Mouse (Mus musculus) left cerebral cortex, postnatal 25 days (tissue): ENCODE measurements around the gene Igf2r. TPM values are rescaled to one million over a fixed set of nuclear protein-coding genes. Genes with fewer than 3 reads are reported as not detected.
A peak's percentile ranks its signal among the peaks of the same experiment; 100 is the strongest.

ENCODE experiments used
- DNase-seq, 2 experiments: peaks; one replicate each; pipeline ENCODE4 v3.0.0; 2022; ENCODE audit warnings: low spot score in 2 of 2, mixed read lengths in 1 of 2
- intact Hi-C: fragments of 180-260 bp; cut with DNase I; formaldehyde crosslinking; loops from one replicate; pipeline ENCODE4 v1.15.1; 2025
- total RNA-seq, 2 experiments: library from RNA; stranded (reverse); gene quantifications; 2 replicates each; pipeline ENCODE4 v1.2.3; 2021

The Igf2r gene
- total RNA-seq, 2 experiments from 2014 or later = 28.5 to 29.2 TPM

GRCm38 (mm10) chr17:12724767-12725744, 44.4 kb downstream of the Igf2r start:
- intact Hi-C loops = no loop called here
- DNase-seq = peak in 1 of 2 experiments; percentile 59

- DNase-seq = no peak
- intact Hi-C loops = no loop called here
Measured at GRCm38 (mm10) chr17:12723986-12724766, 45.3 kb downstream of the Igf2r start.

GRCm38 (mm10) chr17:12722622-12723021, 46.8 kb downstream of the Igf2r start:
- intact Hi-C loops = no loop called here
- no peak for DNase-seq

GRCm38 (mm10) chr17:12721118-12721886, 48.2 kb downstream of the Igf2r start:
- DNase-seq = no peak
- intact Hi-C loops = no loop called here

- peak; percentile 14 to 64 for DNase-seq
- intact Hi-C loops = loop anchor here (5.0 kb wide), 1 partner anchor 94 kb away; no protein-coding TSS in a partner anchor
Measured at GRCm38 (mm10) chr17:12718251-12718650, 51.2 kb downstream of the Igf2r start.

GRCm38 (mm10) chr17:12717445-12717844, 52.0 kb downstream of the Igf2r start:
- intact Hi-C loops = loop anchor here (5.0 kb wide), 1 partner anchor 95 kb away; no protein-coding TSS in a partner anchor
- no peak for DNase-seq

- intact Hi-C loops = loop anchor here (5.0 kb wide), 1 partner anchor 97 kb away; no protein-coding TSS in a partner anchor
- DNase-seq = no peak
Measured at GRCm38 (mm10) chr17:12715032-12715431, 54.4 kb downstream of the Igf2r start.

- intact Hi-C loops = loop anchor here (5.0 kb wide), 1 partner anchor 83 kb away; no protein-coding TSS in a partner anchor
- DNase-seq = no peak
Measured at GRCm38 (mm10) chr17:12714080-12714561, 55.3 kb downstream of the Igf2r start.

- DNase-seq = no peak
- intact Hi-C loops = loop anchor here (5.0 kb wide), 1 partner anchor 84 kb away; no protein-coding TSS in a partner anchor
Measured at GRCm38 (mm10) chr17:12712993-12713392, 56.5 kb downstream of the Igf2r start.

- intact Hi-C loops = loop anchor here (5.0 kb wide), 1 partner anchor 85 kb away; no protein-coding TSS in a partner anchor
- DNase-seq = no peak
Measured at GRCm38 (mm10) chr17:12712191-12712590, 57.3 kb downstream of the Igf2r start.

GRCm38 (mm10) chr17:12710976-12711375, 58.5 kb downstream of the Igf2r start:
- no peak for DNase-seq
- intact Hi-C loops = loop anchor here (5.0 kb wide), 1 partner anchor 86 kb away; no protein-coding TSS in a partner anchor

- peak; percentile 22 to 76 for DNase-seq
- intact Hi-C loops = loop anchor here (5.0 kb wide), 1 partner anchor 87 kb away; no protein-coding TSS in a partner anchor
Measured at GRCm38 (mm10) chr17:12710050-12710780, 59.2 kb downstream of the Igf2r start.

GRCm38 (mm10) chr17:12708398-12708797, 61.1 kb downstream of the Igf2r start:
- intact Hi-C loops = no loop called here
- DNase-seq = no peak

GRCm38 (mm10) chr17:12706590-12707049, 62.8 kb downstream of the Igf2r start:
- DNase-seq = no peak
- intact Hi-C loops = no loop called here

GRCm38 (mm10) chr17:12702901-12703300, 66.6 kb downstream of the Igf2r start:
- intact Hi-C loops = no loop called here

GRCm38 (mm10) chr17:12700373-12700772, 69.1 kb downstream of the Igf2r start:
- intact Hi-C loops = no loop called here
- no peak for DNase-seq

More at GRCm38 (mm10) chr17:12702901-12703300, 66.6 kb downstream of the Igf2r start:
- DNase-seq = no peak

- no peak for DNase-seq
- intact Hi-C loops = no loop called here
Measured at GRCm38 (mm10) chr17:12691899-12692298, 77.6 kb downstream of the Igf2r start.

GRCm38 (mm10) chr17:12689537-12689936, 79.9 kb downstream of the Igf2r start:
- peak; percentile 22 to 29 for DNase-seq
- intact Hi-C loops = no loop called here
